Mouse (Mus musculus) thymus, adult 2 months (tissue): ENCODE results near the gene Dbr1.

Source experiments
- CTCF ChIP-seq: fragments of 200-500 bp; IDR thresholded peaks from 2 replicates; pipeline ENCODE4 v1.5.1; 2012; ENCODE audit warnings: mild to moderate bottlenecking, control low read depth, low read length, moderate library complexity, borderline replicate concordance; ENCODE audit not compliant: control insufficient read depth, poor library complexity, insufficient read depth; ENCODE audit errors: extremely low read depth
- POLR2A ChIP-seq: fragments of 200-500 bp; IDR thresholded peaks from 2 replicates; pipeline ENCODE4 v1.6.1; 2012; ENCODE audit warnings: mild to moderate bottlenecking, low read length, control low read depth, moderate library complexity; ENCODE audit not compliant: control insufficient read depth, poor library complexity, insufficient read depth; ENCODE audit errors: extremely low read depth

DNA sequence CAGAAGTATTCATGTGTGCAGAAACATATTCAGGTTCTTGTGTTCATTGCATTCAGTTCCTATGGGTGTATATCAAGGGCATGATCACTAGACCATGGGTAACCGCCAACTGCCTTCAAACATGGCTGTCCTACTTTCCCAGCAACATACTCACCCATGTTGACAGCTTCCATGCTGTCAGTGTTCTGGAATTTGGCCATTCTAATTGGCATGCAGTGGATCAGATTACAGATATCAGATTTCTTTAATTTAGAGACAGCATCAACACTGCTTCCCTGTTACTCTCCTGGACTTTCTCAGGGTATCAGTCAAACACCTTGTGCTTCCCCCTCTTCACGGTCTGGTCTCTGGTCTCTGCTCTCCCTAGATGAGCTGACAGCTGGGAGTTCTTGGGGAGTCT, 28.0 kb downstream of the Dbr1 start:
- TF ChIP-seq CTCF (no peak), POLR2A (no peak)
